Comparison of ENCODE assay signal across 16 mouse cellular contexts in genomic region chr7:51254461-51254860, GRCm38 (mm10).
"Had no signal": no experiment of that assay in that cellular context is flagged by ENCODE, and none has a peak within 500 bp of the region (broad histone marks: within the 10 kb centered on the region; RNA-seq: fewer than 3 reads in every experiment).

No protein-coding gene starts in this region.

- ATAC-seq: midbrain, embryonic 15.5 days had no signal

- H3K9me3 ChIP-seq: kidney, embryonic 15.5 days; liver, embryonic 13.5 days; midbrain, embryonic 15.5 days; neural tube, embryonic 13.5 days; stomach, embryonic 15.5 days had no signal

- H3K27ac ChIP-seq: kidney, embryonic 15.5 days; liver, embryonic 13.5 days; midbrain, embryonic 15.5 days; neural tube, embryonic 13.5 days; stomach, embryonic 15.5 days had no signal

- H3K4me1 ChIP-seq: kidney, embryonic 15.5 days; liver, embryonic 13.5 days; midbrain, embryonic 15.5 days; stomach, embryonic 15.5 days had no signal

- H3K4me3 ChIP-seq: kidney, embryonic 15.5 days; liver, embryonic 13.5 days; midbrain, embryonic 15.5 days; myocyte; neural tube, embryonic 13.5 days; stomach, embryonic 15.5 days had no signal

- H3K9ac ChIP-seq: kidney, embryonic 15.5 days; liver, embryonic 13.5 days; midbrain, embryonic 15.5 days; neural tube, embryonic 13.5 days; stomach, embryonic 15.5 days had no signal

- H3K27me3 ChIP-seq: kidney, embryonic 15.5 days; liver, embryonic 13.5 days; midbrain, embryonic 15.5 days; neural tube, embryonic 13.5 days; stomach, embryonic 15.5 days had no signal

- DNase-seq: kidney, postnatal 10 days; kidney, postnatal 4 days; liver, embryonic 13.5 days; lung, adult 2 months; lung, postnatal 14 days; lung, postnatal 4 days; retina, postnatal 1 day; right cerebral cortex, postnatal 25 days; spleen, adult 18-20 months; thymus, postnatal 25 days had no signal

- H3K36me3 ChIP-seq: kidney, embryonic 15.5 days; liver, embryonic 13.5 days; midbrain, embryonic 15.5 days; neural tube, embryonic 13.5 days; stomach, embryonic 15.5 days had no signal

- H3K4me2 ChIP-seq: kidney, embryonic 15.5 days; liver, embryonic 13.5 days; midbrain, embryonic 11.5 days; midbrain, embryonic 15.5 days; neural tube, embryonic 13.5 days; stomach, embryonic 15.5 days had no signal
